Mouse (Mus musculus) liver, postnatal 0 days (tissue): ENCODE measurements around the gene Pacsin1. TPM values are rescaled to one million over a fixed set of nuclear protein-coding genes. Genes with fewer than 3 reads are reported as not detected.

ENCODE experiments used
- ATAC-seq: fragments of 200-750 bp; cut with Nextera tagmentation; 2 replicates; pipeline ENCODE4 v1.8.0; 2017; ENCODE audit warnings: mild to moderate bottlenecking, moderate library complexity
- DNase-seq: peaks from one replicate; pipeline ENCODE4 v3.0.0-alpha.2; 2016
- H3K27ac ChIP-seq: fragments of 300-500 bp; sonication (generic); 2 replicates; pipeline ENCODE4 v1.5.1; 2014; ENCODE audit warnings: antibody characterized with exemption, moderate library complexity, mild to moderate bottlenecking, low read depth
- H3K27me3 ChIP-seq: fragments of 300-500 bp; sonication (generic); 2 replicates; pipeline ENCODE4 v1.6.1; 2014; ENCODE audit warnings: low read length, control low read depth, mixed read lengths; ENCODE audit not compliant: insufficient read depth
- H3K36me3 ChIP-seq: fragments of 300-500 bp; sonication (generic); replicated peaks from 2 replicates; pipeline ENCODE4 v1.6.1; 2014; ENCODE audit warnings: mild to moderate bottlenecking, control low read depth, low read length, moderate library complexity, mixed read lengths; ENCODE audit not compliant: insufficient read depth
- H3K4me1 ChIP-seq: fragments of 300-500 bp; sonication (generic); 2 replicates; pipeline ENCODE4 v1.6.1; 2014; ENCODE audit warnings: antibody characterized with exemption, mild to moderate bottlenecking, control low read depth; ENCODE audit not compliant: insufficient read depth
- H3K4me2 ChIP-seq: fragments of 300-500 bp; sonication (generic); 2 replicates; pipeline ENCODE4 v1.6.1; 2014; ENCODE audit warnings: low read depth, mild to moderate bottlenecking, low read length, moderate library complexity, mixed read lengths
- H3K4me3 ChIP-seq: fragments of 300-500 bp; sonication (generic); 2 replicates; pipeline ENCODE4 v1.5.1; 2014; ENCODE audit warnings: low read depth, low read length
- H3K9ac ChIP-seq: fragments of 300-500 bp; sonication (generic); replicated peaks from 2 replicates; pipeline ENCODE4 v1.6.1; 2014; ENCODE audit warnings: mild to moderate bottlenecking, moderate library complexity
- H3K9me3 ChIP-seq: fragments of 300-500 bp; sonication (generic); 2 replicates; pipeline ENCODE4 v1.6.1; 2016; ENCODE audit warnings: mild to moderate bottlenecking, control low read depth, low read length, mixed read lengths
- CTCF ChIP-seq: sonication (generic); IDR thresholded peaks from 2 replicates; pipeline ENCODE4 v1.5.1; 2016; ENCODE audit warnings: antibody characterized with exemption, low read depth
- EP300 ChIP-seq: IDR thresholded peaks from 2 replicates; pipeline ENCODE4 v1.6.1; 2016; ENCODE audit warnings: antibody characterized with exemption, low read depth, mild to moderate bottlenecking
- WGBS: fragments of 180-500 bp; shearing (Covaris S2); extraction: QIAGEN DNeasy Blood & Tissue Kit; methylation state at CpG from one replicate; pipeline ENCODE4 v1.1.7; 2014; ENCODE audit not compliant: insufficient replicate concordance; 5-methylcytosine and 5-hydroxymethylcytosine counted together
- polyA plus RNA-seq: library from polyadenylated mRNA; unstranded; fragments of >200 nt; fragmentation: Nextera tagmentation; extraction: Ambion mirVana; gene quantifications from 2 replicates; pipeline ENCODE4 v1.2.1, GENCODE M21; 2015

Pacsin1 gene
- polyA plus RNA-seq, 1 experiment from 2014 or later, result 0.29 TPM

- no peaks in the 10 kb centered on the region for H3K9me3 ChIP-seq
- H3K27me3 ChIP-seq, result peaks cover 31% of the 10 kb centered on the region
- peaks cover 7% of the 10 kb centered on the region for H3K4me1 ChIP-seq
- no peak overlapping the region for H3K9ac ChIP-seq
- 51% methylated on average over 10 of the region's 10 CpGs for WGBS
- TF ChIP-seq CTCF, result no peak
- TF ChIP-seq EP300, result no peak
- DNase-seq (no peak), ATAC-seq (no peak)
- H3K36me3 ChIP-seq, result no peaks in the 10 kb centered on the region
- H3K27ac ChIP-seq, result no peak overlapping the region
- H3K4me3 ChIP-seq, result no peak overlapping the region
- H3K4me2 ChIP-seq, result no peak overlapping the region
These were observed 1.9 kb upstream of the Pacsin1 start for GRCm38 (mm10) chr17:27653253-27653959.

- Histone ChIP-seq H3K9ac (no peak overlapping the region), H3K4me2 (peak overlapping the region; percentile 64), H3K4me1 (peaks cover 7% of the 10 kb centered on the region), H3K4me3 (peak overlapping the region; percentile 41; the same call in 1 of the 2 replicates), H3K9me3 (no peaks in the 10 kb centered on the region), H3K27me3 (peaks cover 31% of the 10 kb centered on the region), H3K36me3 (no peaks in the 10 kb centered on the region), H3K27ac (no peak overlapping the region)
- TF ChIP-seq EP300 (no peak), CTCF (no peak)
- 3% methylated on average over 12 of the region's 14 CpGs for WGBS
- no peak for ATAC-seq
- no peak for DNase-seq
These were observed 696 bp downstream of the Pacsin1 start for GRCm38 (mm10) chr17:27656011-27656399.

GRCm38 (mm10) chr17:27656414-27656813 is 1.1 kb downstream of the Pacsin1 start:
- DNase-seq, result no peak
- H3K27me3 ChIP-seq, result peaks cover 31% of the 10 kb centered on the region
- no peak overlapping the region for H3K9ac ChIP-seq
- no peak overlapping the region for H3K4me2 ChIP-seq
- 6% methylated on average over 5 of the region's 5 CpGs for WGBS
- no peak overlapping the region for H3K4me3 ChIP-seq
- no peak for ATAC-seq
- no peak overlapping the region for H3K27ac ChIP-seq
- no peaks in the 10 kb centered on the region for H3K9me3 ChIP-seq
- TF ChIP-seq CTCF (no peak), EP300 (no peak)
- H3K36me3 ChIP-seq, result no peaks in the 10 kb centered on the region
- peaks cover 7% of the 10 kb centered on the region for H3K4me1 ChIP-seq

GRCm38 (mm10) chr17:27657123-27657522 is 1.8 kb downstream of the Pacsin1 start:
- no peaks in the 10 kb centered on the region for H3K36me3 ChIP-seq
- 47% methylated on average over 8 of the region's 8 CpGs for WGBS
- no peak for ATAC-seq

GRCm38 (mm10) chr17:27658767-27659166 is 3.5 kb downstream of the Pacsin1 start:
- H3K9ac ChIP-seq, result no peak overlapping the region
- H3K36me3 ChIP-seq, result no peaks in the 10 kb centered on the region
- peaks cover 7% of the 10 kb centered on the region for H3K4me1 ChIP-seq
- no peak overlapping the region for H3K27ac ChIP-seq
- no peaks in the 10 kb centered on the region for H3K9me3 ChIP-seq
- TF ChIP-seq CTCF (no peak), EP300 (no peak)
- peaks cover 29% of the 10 kb centered on the region for H3K27me3 ChIP-seq
- WGBS, result 73% methylated on average over 7 of the region's 7 CpGs
- ATAC-seq, result no peak
- no peak overlapping the region for H3K4me2 ChIP-seq
- DNase-seq, result no peak
- H3K4me3 ChIP-seq, result no peak overlapping the region

More at GRCm38 (mm10) chr17:27657123-27657522, 1.8 kb downstream of the Pacsin1 start:
- Histone ChIP-seq H3K4me1 (peaks cover 7% of the 10 kb centered on the region), H3K4me2 (no peak overlapping the region), H3K9ac (no peak overlapping the region), H3K4me3 (no peak overlapping the region), H3K27me3 (peaks cover 31% of the 10 kb centered on the region), H3K27ac (no peak overlapping the region), H3K9me3 (no peaks in the 10 kb centered on the region)
- TF ChIP-seq CTCF (no peak), EP300 (no peak)
- DNase-seq, result no peak

GRCm38 (mm10) chr17:27671720-27672119 is 16.4 kb downstream of the Pacsin1 start:
- ATAC-seq, result no peak
- Histone ChIP-seq H3K9ac (no peak overlapping the region), H3K4me1 (no peaks in the 10 kb centered on the region), H3K36me3 (no peaks in the 10 kb centered on the region), H3K27me3 (no peaks in the 10 kb centered on the region), H3K4me3 (no peak overlapping the region), H3K4me2 (no peak overlapping the region), H3K9me3 (no peaks in the 10 kb centered on the region), H3K27ac (no peak overlapping the region)
- TF ChIP-seq CTCF, result no peak
- TF ChIP-seq EP300, result no peak
- DNase-seq, result no peak
- 78% methylated on average over 6 of the region's 6 CpGs for WGBS
